Mouse (Mus musculus) bone marrow, adult 2 months (tissue): ENCODE data around the gene Apol7a. TPM values are rescaled to one million over a fixed set of nuclear protein-coding genes. Genes with fewer than 3 reads are reported as not detected.

Experiments
- H3K27ac ChIP-seq: fragments of 200-500 bp; 2 replicates; pipeline ENCODE4 v1.5.1; 2012; ENCODE audit warnings: low read depth, mild to moderate bottlenecking, control low read depth, inconsistent platforms, low read length; ENCODE audit not compliant: control insufficient read depth, poor library complexity, insufficient read depth
- H3K4me1 ChIP-seq: fragments of 200-500 bp; 2 replicates; pipeline ENCODE4 v1.6.1; 2011; ENCODE audit warnings: low read length; ENCODE audit not compliant: control insufficient read depth, insufficient read depth
- H3K4me3 ChIP-seq: fragments of 200-500 bp; replicated peaks from 2 replicates; pipeline ENCODE3; 2011; ENCODE audit warnings: mild to moderate bottlenecking, low read depth, low read length, control low read depth; ENCODE audit not compliant: control insufficient read depth
- CTCF ChIP-seq: fragments of 200-500 bp; IDR thresholded peaks from 2 replicates; pipeline ENCODE4 v1.5.1; 2011; ENCODE audit warnings: low read length, control low read depth; ENCODE audit not compliant: control insufficient read depth, insufficient read depth
- POLR2A ChIP-seq: fragments of 200-500 bp; IDR thresholded peaks from 2 replicates; pipeline ENCODE4 v1.6.1; 2011; ENCODE audit warnings: low read depth, mild to moderate bottlenecking, control low read depth, low read length, borderline replicate concordance; ENCODE audit not compliant: control insufficient read depth
- WGBS: fragments of 180-500 bp; shearing (Covaris S2); methylation state at CpG from one replicate; pipeline ENCODE4 v1.1.7; 2018; 5-methylcytosine and 5-hydroxymethylcytosine counted together
- polyA plus RNA-seq: library from polyadenylated mRNA; stranded (reverse); fragments of >200 nt; gene quantifications from 2 replicates; pipeline ENCODE4 v1.2.4, GENCODE M21; 2011; ENCODE audit warnings: low replicate concordance; ENCODE audit not compliant: missing spikeins, insufficient read depth, insufficient read length

Apol7a gene
- polyA plus RNA-seq, 1 experiment: not detected

- TF ChIP-seq CTCF (no peak), POLR2A (no peak)
Observed at GRCm38 (mm10) chr15:77354496-77354847, 44.4 kb downstream of the Apol7a start.

GRCm38 (mm10) chr15:77353764-77354163 is 45.1 kb downstream of the Apol7a start:
- TF ChIP-seq POLR2A (no peak), CTCF (no peak)
- Histone ChIP-seq H3K4me1 (no peaks in the 10 kb centered on the region), H3K4me3 (no peak overlapping the region), H3K27ac (no peak overlapping the region)
- 22% methylated on average over 4 of the region's 4 CpGs for WGBS

More at GRCm38 (mm10) chr15:77354496-77354847, 44.4 kb downstream of the Apol7a start:
- 65% methylated on average over 4 of the region's 4 CpGs for WGBS
- no peaks in the 10 kb centered on the region for H3K4me1 ChIP-seq
- no peak overlapping the region for H3K27ac ChIP-seq
- no peak overlapping the region for H3K4me3 ChIP-seq

- WGBS: 76% methylated on average over 7 of the region's 7 CpGs
Observed at GRCm38 (mm10) chr15:77352863-77353262, 46.0 kb downstream of the Apol7a start.

GRCm38 (mm10) chr15:77350117-77350516 is 48.8 kb downstream of the Apol7a start:
- no peaks in the 10 kb centered on the region for H3K4me1 ChIP-seq
- H3K27ac ChIP-seq: no peak overlapping the region
- no peak for TF ChIP-seq CTCF
- no peak for TF ChIP-seq POLR2A
- H3K4me3 ChIP-seq: no peak overlapping the region
- WGBS: 85% methylated on average over 7 of the region's 7 CpGs

More at GRCm38 (mm10) chr15:77352863-77353262, 46.0 kb downstream of the Apol7a start:
- no peaks in the 10 kb centered on the region for H3K4me1 ChIP-seq
- H3K4me3 ChIP-seq: no peak overlapping the region
- no peak overlapping the region for H3K27ac ChIP-seq
- no peak for TF ChIP-seq CTCF
- no peak for TF ChIP-seq POLR2A

GRCm38 (mm10) chr15:77348146-77348545 is 50.8 kb downstream of the Apol7a start:
- no peak overlapping the region for H3K4me3 ChIP-seq
- no peaks in the 10 kb centered on the region for H3K4me1 ChIP-seq
- no peak overlapping the region for H3K27ac ChIP-seq
- 75% methylated on average over 7 of the region's 7 CpGs for WGBS
- TF ChIP-seq POLR2A (no peak), CTCF (no peak)

- no peak overlapping the region for H3K27ac ChIP-seq
- 61% methylated on average over 17 of the region's 17 CpGs for WGBS
Observed at GRCm38 (mm10) chr15:77344127-77345125, 54.5 kb downstream of the Apol7a start.

GRCm38 (mm10) chr15:77343527-77344091 is 55.3 kb downstream of the Apol7a start:
- WGBS: 2% methylated on average over 13 of the region's 13 CpGs
- TF ChIP-seq CTCF (peak; percentile 41), POLR2A (no peak)
- Histone ChIP-seq H3K27ac (no peak overlapping the region), H3K4me3 (no peak overlapping the region), H3K4me1 (no peaks in the 10 kb centered on the region)

More at GRCm38 (mm10) chr15:77344127-77345125, 54.5 kb downstream of the Apol7a start:
- Histone ChIP-seq H3K4me1 (no peaks in the 10 kb centered on the region), H3K4me3 (no peak overlapping the region)
- no peak for TF ChIP-seq CTCF
- TF ChIP-seq POLR2A: no peak

GRCm38 (mm10) chr15:77342962-77343526 is 55.9 kb downstream of the Apol7a start:
- Histone ChIP-seq H3K27ac (no peak overlapping the region), H3K4me3 (no peak overlapping the region), H3K4me1 (no peaks in the 10 kb centered on the region)
- 4% methylated on average over 18 of the region's 18 CpGs for WGBS
- no peak for TF ChIP-seq CTCF
- no peak for TF ChIP-seq POLR2A
